Mouse (Mus musculus) urinary bladder, postnatal 14 days (tissue): Measurements from ENCODE around the gene Dbil5.

Source experiments
- DNase-seq: peaks from one replicate; pipeline ENCODE4 v3.0.0; 2021; ENCODE audit warnings: low spot score

Dbil5 gene

DNA sequence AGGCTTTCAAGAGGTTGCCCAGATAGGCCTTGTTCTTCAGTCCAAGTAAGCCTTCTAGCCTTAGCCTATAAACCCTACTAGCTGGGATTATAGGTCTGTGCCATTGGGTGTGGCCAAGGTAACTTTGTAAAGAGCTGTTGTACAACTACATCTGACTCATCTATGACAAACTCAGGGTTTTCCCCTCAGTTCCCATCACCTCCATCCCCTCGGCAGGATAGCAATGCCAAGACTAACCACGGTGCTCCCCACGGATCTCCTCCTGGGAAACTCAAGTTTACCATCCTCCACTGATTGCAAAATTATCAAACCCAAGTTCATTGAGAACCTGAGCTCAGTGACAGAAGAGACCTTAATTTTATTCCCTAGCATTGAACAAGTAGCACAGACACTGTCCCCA lies 18.7 kb downstream of the Dbil5 start:
- DNase-seq = no peak

DNA sequence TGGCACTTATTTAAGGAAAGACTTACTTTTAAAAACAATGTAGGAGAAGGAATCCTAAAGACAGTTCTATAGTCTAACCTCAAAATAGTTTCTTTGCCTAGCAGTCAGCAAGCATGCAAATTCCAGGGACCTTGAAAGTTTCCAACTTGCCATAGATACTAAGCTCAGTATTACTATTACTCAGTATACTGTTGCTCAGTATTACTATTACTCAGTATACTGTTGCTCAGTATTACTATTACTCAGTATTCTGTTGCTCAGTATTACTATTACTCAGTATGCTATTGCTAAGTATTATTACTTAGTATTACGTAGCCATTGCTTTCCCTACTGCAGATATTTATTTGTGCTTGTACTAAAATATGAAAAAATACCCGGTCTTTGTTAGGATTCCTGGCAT lies 22.3 kb downstream of the Dbil5 start:
- DNase-seq = no peak

DNA sequence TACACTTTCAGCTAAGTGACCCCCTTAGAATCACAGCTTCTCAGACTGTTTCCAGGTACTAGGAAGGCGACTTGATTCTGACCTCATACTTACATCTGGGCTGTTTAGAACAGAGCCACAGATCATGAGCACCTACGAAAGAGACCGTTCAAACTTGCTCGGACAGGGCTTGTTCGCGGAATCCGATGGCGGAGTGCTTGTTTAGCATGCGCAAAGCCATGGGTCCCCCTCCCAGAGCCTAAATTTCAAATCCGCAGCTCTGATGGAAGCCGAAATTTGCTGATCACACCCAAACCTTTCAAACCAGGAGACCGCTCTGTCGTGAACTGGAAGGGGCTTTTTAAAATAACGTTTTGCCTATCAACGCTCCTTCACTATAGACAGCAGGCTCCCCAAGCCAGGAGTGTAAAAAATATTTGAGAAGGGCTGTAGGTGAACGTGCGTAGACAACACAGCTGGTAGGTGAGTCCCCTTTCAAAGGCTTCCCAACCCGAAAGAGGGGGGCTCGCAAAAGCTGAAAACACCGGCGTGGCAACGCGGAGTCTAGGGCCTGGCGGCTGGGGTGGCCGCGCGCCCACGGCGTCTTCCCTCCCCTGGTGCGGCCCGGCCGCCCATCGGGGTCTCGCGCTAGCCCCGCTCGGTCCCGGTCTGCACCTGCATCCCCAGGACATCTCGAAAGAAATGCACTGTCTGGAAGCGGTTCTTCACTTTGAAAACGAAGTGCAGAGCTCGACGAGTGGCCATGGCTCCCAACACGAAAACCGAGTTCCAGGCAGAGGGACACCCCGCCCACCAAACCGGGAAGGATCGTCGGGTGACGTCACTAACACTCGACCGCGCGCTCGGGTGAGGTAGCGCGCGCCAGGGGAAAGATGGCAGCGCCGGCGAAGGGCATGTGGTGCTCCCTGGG lies 25.7 kb downstream of the Dbil5 start, which contains the start of the genes Mrm3 and Glod4:
Gene Mrm3 (plus strand): TSS at position 815 of the 910 bp plus-strand sequence.
Gene Glod4 (minus strand): TSS at position 825 of the 910 bp plus-strand sequence.
- DNase-seq = peak; percentile 93

DNA sequence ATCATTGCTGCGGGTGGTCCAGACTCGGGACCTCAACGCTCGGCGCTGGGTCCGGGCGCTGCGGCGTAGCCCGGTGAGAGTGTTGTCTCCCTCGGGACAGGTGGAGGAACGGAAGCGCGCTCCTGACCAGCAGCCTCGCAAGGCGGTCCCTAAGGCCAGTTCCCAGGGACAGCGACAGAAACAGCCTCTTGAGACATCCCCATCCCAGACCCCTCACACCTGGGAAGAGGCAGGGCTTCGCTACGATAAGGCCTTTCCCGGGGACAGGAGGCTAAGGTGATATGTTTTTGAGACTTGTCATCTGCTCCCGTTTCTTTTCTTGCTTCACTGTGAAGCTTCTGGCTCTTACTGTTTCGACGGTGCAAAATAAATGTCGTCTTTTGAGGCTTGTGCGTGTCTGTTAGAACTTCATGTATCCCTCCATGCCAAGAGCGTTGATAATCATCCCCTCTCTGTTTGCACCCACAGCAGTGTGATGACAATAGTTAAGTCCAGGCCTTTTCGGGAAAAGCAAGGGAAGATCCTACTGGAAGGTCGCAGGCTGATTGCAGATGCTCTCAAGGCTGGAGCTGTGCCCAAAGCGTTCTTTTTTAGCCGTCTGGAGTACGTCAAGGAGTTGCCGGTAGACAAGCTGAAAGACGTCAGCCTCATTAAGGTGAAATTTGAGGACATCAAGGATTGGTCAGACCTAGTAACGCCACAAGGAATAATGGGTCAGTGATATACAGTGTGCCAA lies 26.6 kb downstream of the Dbil5 start:
- DNase-seq = no peak

DNA sequence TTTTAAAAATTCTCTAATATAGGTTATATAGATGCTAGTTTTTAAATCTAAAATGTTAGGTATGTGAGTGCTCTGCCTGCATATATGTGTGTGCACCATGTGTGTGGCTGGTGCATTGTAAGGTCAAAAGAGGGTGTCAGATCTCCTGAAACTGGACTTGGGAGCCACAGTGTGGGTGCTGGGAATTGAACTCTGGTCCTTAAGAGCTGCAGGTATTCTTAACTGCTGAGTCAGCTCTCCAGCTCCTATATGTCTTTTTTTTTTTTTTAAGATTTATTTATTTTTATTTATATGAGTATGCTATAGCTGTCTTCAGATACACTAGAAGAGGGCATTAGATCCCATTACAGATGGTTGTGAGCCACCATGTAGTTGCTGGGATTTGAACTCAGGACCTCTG lies 29.0 kb downstream of the Dbil5 start:
- no peak for DNase-seq

DNA sequence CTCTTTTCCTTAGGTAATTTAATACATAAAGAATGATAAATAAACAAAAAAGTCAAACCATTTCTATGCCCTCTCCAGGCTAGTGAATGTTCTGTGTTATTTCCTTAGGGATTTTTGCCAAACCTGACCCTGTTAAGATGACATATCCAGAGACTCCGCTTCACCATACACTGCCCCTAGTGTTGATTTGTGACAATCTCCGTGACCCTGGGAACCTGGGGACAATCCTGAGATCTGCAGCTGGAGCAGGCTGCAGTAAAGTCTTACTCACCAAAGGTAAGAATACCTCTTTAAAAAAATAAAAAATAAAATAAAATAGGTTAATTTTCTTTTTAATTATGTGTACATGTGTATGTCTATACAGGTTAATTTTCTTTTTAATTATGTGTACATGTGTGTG lies 29.8 kb downstream of the Dbil5 start:
- no peak for DNase-seq

DNA sequence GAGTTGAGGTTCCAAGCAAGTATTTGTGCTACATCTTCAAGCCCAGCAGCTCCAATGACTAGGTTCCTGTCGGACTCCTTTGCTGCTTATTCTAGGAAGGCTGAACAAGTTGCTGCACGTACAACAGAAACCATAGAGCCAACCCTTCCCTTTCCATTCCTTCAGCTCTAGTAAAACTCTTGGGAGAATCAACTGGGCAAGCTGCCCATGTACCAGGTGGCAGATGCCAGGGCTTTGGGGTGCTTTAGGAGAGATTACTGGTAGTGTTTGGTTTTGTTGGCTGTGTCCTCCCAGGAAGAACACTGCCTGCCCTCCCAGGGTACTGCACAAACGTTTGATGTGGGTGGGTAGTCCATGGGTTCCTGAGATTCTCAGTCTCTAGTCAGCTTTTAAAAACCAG lies 34.6 kb downstream of the Dbil5 start:
- peak; percentile 42 for DNase-seq

DNA sequence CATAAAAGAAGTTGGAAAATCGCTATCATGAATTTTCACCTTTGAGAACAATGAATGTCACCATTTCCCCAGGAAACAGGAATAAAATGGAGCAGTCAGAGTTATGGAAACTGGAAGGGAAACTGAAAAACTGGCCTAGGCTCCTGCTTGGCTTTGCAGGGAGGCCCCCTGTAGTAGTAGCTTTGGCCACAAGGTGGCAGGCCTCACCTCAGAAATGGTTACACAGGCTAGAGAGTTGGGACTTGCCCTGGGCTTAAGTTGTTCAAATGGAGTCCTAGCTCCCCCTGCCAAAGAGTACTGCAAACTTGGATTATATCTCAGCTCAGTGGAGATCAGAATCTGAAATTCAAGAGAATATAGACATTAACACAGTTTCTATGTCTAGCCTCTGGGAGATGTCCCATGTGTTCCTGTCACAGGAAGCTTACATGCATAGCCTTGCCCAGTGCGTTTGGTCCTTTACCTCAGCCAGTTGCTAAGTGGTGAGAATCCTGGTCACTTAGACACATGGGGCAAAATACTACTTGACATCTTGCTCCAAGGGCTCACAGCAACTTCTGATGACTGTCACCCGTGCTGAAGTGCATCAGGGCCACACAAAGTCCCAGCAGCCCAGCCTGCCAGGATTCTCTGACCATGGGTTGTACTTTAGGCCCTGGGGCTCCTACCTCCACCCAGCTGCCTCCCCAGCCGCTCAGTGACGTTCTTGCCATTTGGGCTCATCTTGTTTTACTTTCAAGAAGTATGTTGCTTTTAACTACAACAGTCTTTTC lies 35.9 kb downstream of the Dbil5 start:
- DNase-seq = peak; percentile 89

DNA sequence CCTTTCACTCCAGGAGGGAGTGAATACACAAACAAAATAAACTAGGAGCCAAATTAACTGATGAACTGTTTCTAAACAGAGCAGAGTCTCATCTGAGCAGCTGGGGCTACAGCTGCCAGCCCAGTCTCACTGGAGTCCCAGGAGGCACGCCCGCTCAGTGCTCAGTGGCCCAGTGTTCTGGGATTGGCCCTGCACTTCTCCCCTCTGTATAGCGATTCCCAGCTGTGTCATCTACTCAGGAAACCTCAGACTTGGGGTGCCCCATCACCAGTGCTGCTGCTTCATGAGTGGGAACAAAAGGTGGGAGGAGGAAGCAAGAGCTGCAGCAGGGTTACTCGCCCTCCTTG lies 36.5 kb downstream of the Dbil5 start:
- DNase-seq = no peak

DNA sequence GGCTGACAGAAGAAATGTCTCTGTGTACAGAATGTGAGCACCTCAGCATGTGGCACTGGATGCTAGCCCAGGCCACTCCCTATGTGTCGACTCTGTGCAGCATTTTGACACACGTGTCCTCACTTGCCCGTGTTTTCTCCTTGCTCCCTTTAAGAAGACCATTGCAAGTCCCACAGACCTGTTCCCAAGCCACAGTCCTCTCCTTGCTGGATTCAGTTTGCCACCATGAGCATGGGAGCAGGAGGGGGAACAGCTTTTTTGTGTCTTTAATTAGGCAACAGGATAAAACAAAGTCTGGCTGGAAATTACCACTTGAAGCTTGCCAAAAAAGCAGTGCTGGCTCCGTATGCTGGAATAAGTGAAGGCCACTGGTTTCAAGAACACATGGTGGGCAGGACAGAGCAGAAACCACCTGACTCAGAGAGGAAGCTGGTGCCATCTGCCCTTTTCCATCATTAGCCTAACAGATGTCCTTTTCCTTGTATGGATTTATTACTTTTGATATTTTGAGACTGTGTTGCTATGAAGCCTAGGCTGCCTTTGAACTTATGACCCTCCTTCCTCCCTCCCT lies 38.1 kb downstream of the Dbil5 start:
- no peak for DNase-seq

DNA sequence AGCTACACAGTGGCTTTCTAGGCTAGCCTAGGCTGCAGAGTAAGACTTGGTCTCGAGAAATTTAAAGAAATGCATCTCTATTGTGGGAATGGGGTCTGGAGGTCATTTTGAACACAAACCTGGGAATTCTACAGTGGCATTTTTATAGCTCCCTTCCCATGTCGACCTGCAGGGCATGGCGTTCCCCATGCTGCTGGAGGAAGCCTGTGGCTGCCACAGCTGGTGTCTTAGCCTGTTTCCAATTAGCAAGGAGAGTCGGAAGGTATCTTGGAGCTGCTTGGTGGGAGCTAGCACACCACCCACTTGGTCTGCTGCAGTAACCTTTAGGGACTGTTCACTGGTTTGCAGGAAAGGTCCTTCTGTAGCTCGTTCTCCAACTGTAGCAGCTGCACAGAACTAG lies 38.7 kb downstream of the Dbil5 start:
- no peak for DNase-seq

DNA sequence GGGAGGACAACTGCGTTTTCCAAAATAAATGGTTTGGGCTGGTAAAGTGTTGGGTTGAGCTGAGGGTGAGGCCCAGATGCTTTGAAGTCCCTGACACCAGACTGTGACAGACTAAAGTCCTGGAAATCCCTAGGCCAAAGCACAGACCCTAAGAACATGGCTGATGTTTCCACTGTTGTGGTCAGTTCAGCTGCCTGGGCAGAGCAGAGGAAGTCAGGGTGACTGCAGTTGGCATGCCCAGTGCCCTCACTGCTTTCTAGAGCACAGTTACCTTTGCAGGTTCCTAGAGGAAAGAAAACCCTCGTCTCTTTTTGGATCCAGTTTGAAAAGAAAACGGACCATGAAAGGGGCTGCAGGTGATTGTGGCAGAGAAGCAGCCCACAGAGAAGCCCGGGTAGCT lies 40.0 kb downstream of the Dbil5 start:
- DNase-seq = no peak

DNA sequence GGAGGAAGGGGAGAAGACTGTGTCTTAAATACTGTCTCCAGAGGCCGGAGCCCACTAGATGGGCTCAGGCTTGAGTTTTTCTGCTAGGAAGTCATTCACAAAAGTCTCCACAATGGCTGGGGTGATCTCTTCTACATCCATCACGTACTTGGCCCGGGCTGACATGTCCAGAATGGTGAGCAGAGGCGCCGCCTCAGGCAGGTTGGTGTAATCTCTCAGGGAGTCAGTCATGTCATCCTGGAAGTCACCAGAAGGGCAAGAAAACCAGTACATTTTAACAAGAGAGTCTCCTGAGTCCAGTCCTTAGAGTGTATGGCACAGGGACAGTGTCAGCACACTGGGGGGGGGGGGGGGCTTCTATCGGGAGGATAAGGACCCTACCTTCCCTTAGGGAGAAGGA lies 41.1 kb downstream of the Dbil5 start:
- no peak for DNase-seq

DNA sequence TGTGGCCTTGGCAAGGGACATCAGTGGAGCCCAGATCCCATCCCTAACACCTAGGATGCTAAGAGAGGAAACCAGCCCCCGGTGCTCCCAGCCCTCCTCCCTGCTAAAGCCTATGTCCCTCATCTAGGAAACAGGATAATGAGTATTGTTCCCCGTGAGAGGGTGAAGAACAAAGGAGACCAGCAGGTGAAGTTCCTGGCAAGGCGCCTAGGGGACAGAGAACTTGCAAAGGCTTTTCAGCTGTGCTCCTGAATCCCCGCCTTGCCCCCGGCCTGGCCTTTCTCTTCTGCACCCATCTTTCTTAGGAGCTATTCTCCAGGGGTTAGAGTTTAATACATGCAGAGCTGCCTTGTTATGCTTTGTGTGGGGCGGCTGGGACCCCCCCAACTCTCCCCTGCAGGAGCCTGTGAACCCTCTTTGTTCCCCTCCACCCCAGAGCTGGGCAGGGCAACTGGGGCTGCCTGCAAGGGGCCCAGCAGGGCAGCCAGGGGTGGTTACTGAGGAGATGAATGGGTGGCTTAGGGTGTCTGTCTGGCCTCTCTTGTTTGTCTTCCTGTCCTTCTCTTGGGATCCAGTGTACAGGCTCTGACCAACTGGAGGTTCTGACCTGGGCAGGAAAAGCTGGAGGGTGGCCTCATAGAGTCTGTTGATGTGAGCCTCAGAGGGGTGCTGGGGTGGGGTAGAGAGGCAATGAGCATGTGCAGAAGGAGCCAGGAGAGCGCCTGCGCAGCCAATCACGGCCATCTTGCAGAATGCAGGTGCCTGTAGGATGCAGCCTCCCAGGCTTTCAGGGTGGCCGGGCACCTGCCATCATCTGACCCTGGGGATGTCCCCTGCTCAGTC lies 43.0 kb downstream of the Dbil5 start:
- DNase-seq = no peak

DNA sequence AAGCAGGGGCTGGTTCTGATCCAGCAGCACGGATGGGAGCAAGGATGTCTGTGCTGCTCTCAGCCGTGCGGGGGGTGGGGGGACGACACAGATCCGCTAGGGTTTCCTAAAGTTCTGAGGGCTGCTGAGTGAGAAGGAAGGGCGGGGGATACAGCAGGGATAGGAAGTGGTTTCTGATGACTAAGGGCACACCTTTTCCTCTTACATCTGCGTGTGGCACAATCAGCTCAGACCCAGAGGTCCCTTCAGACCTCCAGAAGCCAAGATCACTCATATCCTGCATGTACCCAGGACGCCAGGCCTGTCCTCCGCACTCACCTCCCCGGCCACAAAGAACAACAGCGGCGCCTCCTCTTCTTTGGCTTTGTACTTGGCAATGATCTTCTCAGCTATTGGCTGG lies 43.8 kb downstream of the Dbil5 start:
- no peak for DNase-seq

DNA sequence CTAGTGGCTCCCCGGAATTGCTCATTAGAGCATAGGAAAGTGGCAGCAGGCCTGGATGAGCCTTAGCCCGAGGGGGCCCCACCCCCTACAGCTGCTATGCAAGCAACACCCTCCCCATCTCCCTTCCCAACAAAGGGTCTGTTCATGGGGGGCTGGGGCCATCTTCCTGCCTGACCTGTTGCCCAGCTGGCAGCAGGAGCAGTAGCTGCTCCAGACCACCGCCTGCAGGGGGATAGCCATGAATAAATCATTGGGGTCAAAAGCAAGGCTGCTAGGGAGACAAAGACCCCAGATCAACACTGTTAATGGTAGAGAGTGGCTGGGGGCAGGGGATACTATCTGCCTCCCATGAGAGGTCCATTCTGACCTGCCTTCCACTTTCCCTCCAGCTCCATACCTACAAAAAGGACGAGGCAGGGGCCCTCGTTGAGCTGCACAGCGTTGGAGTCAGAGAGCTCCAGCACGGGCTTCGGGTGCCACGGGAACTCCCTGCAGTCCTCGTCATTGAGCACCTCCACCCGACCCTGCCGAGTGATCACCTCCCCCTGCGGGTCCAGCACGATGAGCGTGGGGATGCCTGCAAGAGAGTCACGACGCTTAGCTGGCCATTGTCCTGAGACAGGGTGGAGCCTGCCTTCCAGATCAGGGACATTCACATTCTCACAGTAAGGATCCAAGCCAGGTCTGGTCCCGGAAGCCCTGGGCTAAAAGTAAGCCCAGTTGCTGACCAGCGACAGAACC lies 45.4 kb downstream of the Dbil5 start:
- no peak for DNase-seq

DNA sequence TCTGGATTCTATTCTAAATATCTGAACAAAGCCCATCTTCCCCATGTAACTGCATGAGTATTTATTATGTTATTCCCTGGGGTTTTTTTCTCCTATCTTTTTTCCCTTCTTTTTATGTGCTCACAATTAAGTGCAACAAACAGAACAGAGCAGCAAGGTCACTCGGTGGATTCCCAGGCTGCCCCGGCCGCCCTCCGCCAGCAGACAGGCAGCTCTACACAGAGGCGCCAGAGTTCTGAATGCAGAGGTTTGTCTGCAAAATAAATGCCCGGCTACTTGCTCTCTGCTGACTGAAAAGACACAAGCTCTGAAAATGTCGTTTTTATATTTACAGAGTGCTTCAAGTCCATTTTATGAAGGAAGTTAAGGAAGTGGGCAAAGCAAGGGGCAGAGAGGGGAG lies 50.1 kb downstream of the Dbil5 start:
- no peak for DNase-seq

DNA sequence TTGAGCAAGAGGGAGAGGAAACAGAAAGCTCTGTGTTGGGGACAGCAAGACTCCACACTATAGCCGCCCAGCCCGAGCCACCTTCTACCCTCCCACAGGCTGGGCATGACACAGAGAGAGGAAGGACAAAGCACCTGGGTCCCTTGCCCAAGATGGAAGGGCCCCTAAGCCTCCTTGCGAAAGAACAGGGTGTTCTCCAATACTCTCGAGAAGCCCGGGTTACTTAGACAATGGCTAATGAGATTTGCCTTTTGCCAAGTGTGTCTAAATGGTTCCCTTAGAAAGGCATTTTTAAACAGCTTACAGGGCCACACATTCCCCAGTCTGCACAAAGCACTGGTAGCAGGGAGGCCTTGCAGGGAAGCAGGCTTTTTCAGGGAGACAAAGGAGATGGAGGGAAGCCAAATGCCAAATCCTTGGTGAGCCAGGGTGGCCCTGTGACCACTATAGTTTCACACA lies 50.6 kb downstream of the Dbil5 start:
- DNase-seq = no peak
